Mouse (Mus musculus) midbrain, embryonic 11.5 days (tissue): ENCODE data around the gene Mef2d. TPM values are rescaled to one million over a fixed set of nuclear protein-coding genes. Genes with fewer than 3 reads are reported as not detected.

Experiments
- ATAC-seq: fragments of 200-750 bp; cut with Nextera tagmentation; 2 replicates; pipeline ENCODE4 v1.8.0; 2017; ENCODE audit warnings: moderate TSS enrichment, moderate library complexity; ENCODE audit not compliant: low FRiP score
- DNase-seq: peaks from one replicate; pipeline ENCODE4 v3.0.0; 2015; ENCODE audit warnings: low spot score; ENCODE audit errors: missing footprints
- H3K27ac ChIP-seq: fragments of 300-500 bp; sonication (generic); 2 replicates; pipeline ENCODE4 v1.5.1; 2014; ENCODE audit warnings: low read depth, low read length
- H3K27me3 ChIP-seq: fragments of 300-500 bp; sonication (generic); 2 replicates; pipeline ENCODE4 v1.6.1; 2014; ENCODE audit warnings: mild to moderate bottlenecking, low read length, moderate library complexity, mixed read lengths; ENCODE audit not compliant: control insufficient read depth, insufficient read depth
- H3K36me3 ChIP-seq: fragments of 300-500 bp; sonication (generic); 2 replicates; pipeline ENCODE4 v1.6.1; 2014; ENCODE audit warnings: mild to moderate bottlenecking, low read length, moderate library complexity, mixed read lengths; ENCODE audit not compliant: control insufficient read depth, insufficient read depth
- H3K4me1 ChIP-seq: fragments of 300-500 bp; sonication (generic); 2 replicates; pipeline ENCODE4 v1.6.1; 2014; ENCODE audit warnings: low read length; ENCODE audit not compliant: control insufficient read depth, insufficient read depth
- H3K4me2 ChIP-seq: fragments of 300-500 bp; sonication (generic); 2 replicates; pipeline ENCODE4 v1.6.1; 2014; ENCODE audit warnings: mild to moderate bottlenecking, moderate library complexity
- H3K4me3 ChIP-seq: fragments of 300-500 bp; sonication (generic); 2 replicates; pipeline ENCODE4 v1.5.1; 2014; ENCODE audit warnings: low read depth, low read length
- H3K9ac ChIP-seq: fragments of 300-500 bp; sonication (generic); 2 replicates; pipeline ENCODE4 v1.6.1; 2014; ENCODE audit warnings: low read length
- H3K9me3 ChIP-seq: fragments of 300-500 bp; sonication (generic); 2 replicates; pipeline ENCODE4 v1.6.1; 2016; ENCODE audit warnings: low read length; ENCODE audit not compliant: control insufficient read depth
- WGBS: fragments of 180-500 bp; shearing (Covaris S2); extraction: QIAGEN DNeasy Blood & Tissue Kit; methylation state at CpG from one replicate; pipeline ENCODE4 v1.1.7; 2014; 5-methylcytosine and 5-hydroxymethylcytosine counted together
- polyA plus RNA-seq: library from polyadenylated mRNA; unstranded; fragments of >200 nt; fragmentation: Nextera tagmentation; extraction: Ambion mirVana; gene quantifications from 2 replicates; pipeline ENCODE4 v1.2.1, GENCODE M21; 2014

Mef2d gene
- polyA plus RNA-seq, 1 experiment from 2014 or later, result 10.9 TPM

- 2% methylated on average over 2 of the region's 2 CpGs for WGBS
Observed at GRCm38 (mm10) chr3:88210918-88211317, 68.7 kb downstream of the Mef2d start.

GRCm38 (mm10) chr3:88212356-88212755, 70.2 kb downstream of the Mef2d start:
- no peak overlapping the region for H3K27ac ChIP-seq
- H3K4me3 ChIP-seq, result no peak overlapping the region
- H3K36me3 ChIP-seq, result no peaks in the 10 kb centered on the region
- ATAC-seq (no peak), DNase-seq (peak; percentile 85)
- no peak overlapping the region for H3K9ac ChIP-seq
- peak overlapping the region; percentile 44; the same call in 1 of the 2 replicates for H3K4me2 ChIP-seq
- H3K4me1 ChIP-seq, result peaks cover 20% of the 10 kb centered on the region
- 3% methylated on average over 1 of the region's 1 CpGs for WGBS
- peaks cover 98% of the 10 kb centered on the region for H3K27me3 ChIP-seq
- no peaks in the 10 kb centered on the region for H3K9me3 ChIP-seq

More at GRCm38 (mm10) chr3:88210918-88211317, 68.7 kb downstream of the Mef2d start:
- no peak overlapping the region for H3K27ac ChIP-seq
- H3K4me1 ChIP-seq, result peaks cover 31% of the 10 kb centered on the region
- H3K9ac ChIP-seq, result no peak overlapping the region
- peak overlapping the region; percentile 44 for H3K4me2 ChIP-seq
- peak; percentile 84 for DNase-seq
- H3K36me3 ChIP-seq, result no peaks in the 10 kb centered on the region
- H3K4me3 ChIP-seq, result peak overlapping the region; percentile 8
- no peaks in the 10 kb centered on the region for H3K9me3 ChIP-seq
- no peak for ATAC-seq
- peaks cover 98% of the 10 kb centered on the region for H3K27me3 ChIP-seq

- Histone ChIP-seq H3K36me3 (no peaks in the 10 kb centered on the region), H3K27ac (no peak overlapping the region), H3K4me1 (peaks cover 20% of the 10 kb centered on the region; the same call in 1 of the 2 replicates), H3K9ac (no peak overlapping the region), H3K27me3 (peaks cover 98% of the 10 kb centered on the region), H3K9me3 (no peaks in the 10 kb centered on the region), H3K4me3 (peak overlapping the region; percentile 12; the same call in 1 of the 2 replicates), H3K4me2 (peak overlapping the region; percentile 42; the same call in 1 of the 2 replicates)
- ATAC-seq (no peak), DNase-seq (peak; percentile 86)
- 3% methylated on average over 2 of the region's 2 CpGs for WGBS
Observed at GRCm38 (mm10) chr3:88213019-88213418, 70.8 kb downstream of the Mef2d start.

- H3K4me2 ChIP-seq, result peak overlapping the region; percentile 42
- no peak overlapping the region for H3K27ac ChIP-seq
- peak; percentile 94 for DNase-seq
- 2% methylated on average over 40 of the region's 42 CpGs for WGBS
- no peaks in the 10 kb centered on the region for H3K36me3 ChIP-seq
- H3K4me1 ChIP-seq, result peaks cover 19% of the 10 kb centered on the region; the same call in 1 of the 2 replicates
- H3K27me3 ChIP-seq, result peaks cover 97% of the 10 kb centered on the region
- peak; percentile 77 for ATAC-seq
- H3K4me3 ChIP-seq, result peak overlapping the region; percentile 40
- peak overlapping the region; percentile 64 for H3K9ac ChIP-seq
- no peaks in the 10 kb centered on the region for H3K9me3 ChIP-seq
Observed at GRCm38 (mm10) chr3:88214197-88214938, 72.2 kb downstream of the Mef2d start.

DNA sequence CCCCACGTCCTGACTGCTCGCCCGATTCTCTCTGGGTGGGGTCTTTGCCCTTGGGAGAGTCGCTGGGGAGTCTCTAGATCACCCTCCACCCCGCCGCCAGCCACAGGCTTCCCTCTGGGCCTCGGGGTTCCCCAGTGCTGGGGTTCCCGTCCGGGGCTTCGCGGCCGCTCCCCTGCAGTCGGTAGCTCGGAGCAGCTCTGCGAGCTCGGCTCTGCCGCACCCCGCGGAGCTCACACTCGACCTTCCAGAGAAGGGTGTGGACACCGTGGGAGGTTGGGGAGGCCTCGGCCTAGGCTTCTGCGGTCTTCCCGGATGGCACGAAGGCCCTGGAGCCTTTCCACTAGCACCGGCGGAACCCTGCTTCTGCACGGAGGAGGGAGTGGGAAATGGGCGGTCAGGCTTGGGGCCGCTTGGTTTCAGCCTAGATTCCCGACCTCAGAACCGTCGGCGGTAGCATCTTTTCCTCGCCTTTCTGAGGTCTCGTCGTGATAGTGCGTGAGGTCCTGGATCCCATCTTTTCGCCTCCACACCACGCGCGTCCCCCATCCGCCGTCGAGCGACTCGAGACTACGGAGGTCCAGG, 72.9 kb downstream of the Mef2d start:
- Histone ChIP-seq H3K9ac (peak overlapping the region; percentile 64), H3K4me2 (peak overlapping the region; percentile 42), H3K4me3 (peak overlapping the region; percentile 40), H3K27ac (no peak overlapping the region), H3K27me3 (peaks cover 97% of the 10 kb centered on the region), H3K4me1 (peaks cover 13% of the 10 kb centered on the region; the same call in 1 of the 2 replicates), H3K36me3 (no peaks in the 10 kb centered on the region), H3K9me3 (no peaks in the 10 kb centered on the region)
- 1% methylated on average over 48 of the region's 48 CpGs for WGBS
- no peak; the same call in 1 of the 2 replicates for ATAC-seq
- DNase-seq, result peak; percentile 94

GRCm38 (mm10) chr3:88215553-88216004, 73.4 kb downstream of the Mef2d start:
- peak; percentile 94 for DNase-seq
- Histone ChIP-seq H3K4me3 (peak overlapping the region; percentile 40), H3K36me3 (no peaks in the 10 kb centered on the region), H3K27ac (no peak overlapping the region), H3K4me1 (peaks cover 10% of the 10 kb centered on the region; the same call in 1 of the 2 replicates), H3K27me3 (peaks cover 97% of the 10 kb centered on the region), H3K4me2 (peak overlapping the region; percentile 42), H3K9me3 (no peaks in the 10 kb centered on the region), H3K9ac (peak overlapping the region; percentile 64)
- WGBS, result 1% methylated on average over 23 of the region's 23 CpGs
- no peak for ATAC-seq

GRCm38 (mm10) chr3:88216116-88216515, 73.9 kb downstream of the Mef2d start:
- no peak overlapping the region for H3K27ac ChIP-seq

GRCm38 (mm10) chr3:88216534-88217326, 74.6 kb downstream of the Mef2d start:
- peak overlapping the region; percentile 42 for H3K4me2 ChIP-seq
- H3K27ac ChIP-seq, result no peak overlapping the region
- H3K36me3 ChIP-seq, result no peaks in the 10 kb centered on the region
- H3K9ac ChIP-seq, result no peak overlapping the region
- H3K4me1 ChIP-seq, result peaks cover 13% of the 10 kb centered on the region
- H3K9me3 ChIP-seq, result no peaks in the 10 kb centered on the region
- DNase-seq, result peak; percentile 90
- H3K4me3 ChIP-seq, result peak overlapping the region; percentile 40
- H3K27me3 ChIP-seq, result peaks cover 97% of the 10 kb centered on the region
- ATAC-seq, result no peak
- 5% methylated on average over 7 of the region's 7 CpGs for WGBS

More at GRCm38 (mm10) chr3:88216116-88216515, 73.9 kb downstream of the Mef2d start:
- H3K9ac ChIP-seq, result no peak overlapping the region; the same call in 1 of the 2 replicates
- H3K9me3 ChIP-seq, result no peaks in the 10 kb centered on the region
- peaks cover 97% of the 10 kb centered on the region for H3K27me3 ChIP-seq
- peak overlapping the region; percentile 40 for H3K4me3 ChIP-seq
- peak overlapping the region; percentile 42 for H3K4me2 ChIP-seq
- ATAC-seq, result no peak
- no peak for DNase-seq
- peaks cover 10% of the 10 kb centered on the region; the same call in 1 of the 2 replicates for H3K4me1 ChIP-seq
- WGBS, result 2% methylated on average over 6 of the region's 6 CpGs
- H3K36me3 ChIP-seq, result no peaks in the 10 kb centered on the region
